Mouse (Mus musculus) neural tube, embryonic 14.5 days (tissue): ENCODE data around the gene Ntsr2. TPM values are rescaled to one million over a fixed set of nuclear protein-coding genes. Genes with fewer than 3 reads are reported as not detected.

Experiments
- ATAC-seq: fragments of 200-750 bp; cut with Nextera tagmentation; 2 replicates; pipeline ENCODE4 v1.8.0; 2017; ENCODE audit warnings: low read depth, mild to moderate bottlenecking, moderate TSS enrichment, moderate library complexity
- H3K27ac ChIP-seq: fragments of 300-500 bp; sonication (generic); 2 replicates; pipeline ENCODE4 v1.5.1; 2014; ENCODE audit warnings: low read depth, mild to moderate bottlenecking, control low read depth, low read length, moderate library complexity, mixed read lengths
- H3K27me3 ChIP-seq: fragments of 300-500 bp; sonication (generic); 2 replicates; pipeline ENCODE4 v1.6.1; 2014; ENCODE audit warnings: low read length; ENCODE audit not compliant: control insufficient read depth, insufficient read depth
- H3K36me3 ChIP-seq: fragments of 300-500 bp; sonication (generic); 2 replicates; pipeline ENCODE4 v1.6.1; 2014; ENCODE audit warnings: low read length, mixed read lengths; ENCODE audit not compliant: control insufficient read depth, insufficient read depth
- H3K4me1 ChIP-seq: fragments of 300-500 bp; sonication (generic); 2 replicates; pipeline ENCODE4 v1.6.1; 2014; ENCODE audit warnings: low read length; ENCODE audit not compliant: control insufficient read depth, insufficient read depth
- H3K4me2 ChIP-seq: fragments of 300-500 bp; sonication (generic); 2 replicates; pipeline ENCODE4 v1.6.1; 2014; ENCODE audit warnings: mild to moderate bottlenecking, low read depth, low read length, control low read depth
- H3K4me3 ChIP-seq: fragments of 300-500 bp; sonication (generic); 2 replicates; pipeline ENCODE4 v1.5.1; 2014; ENCODE audit warnings: low read depth, low read length, control low read depth, mixed read lengths
- H3K9ac ChIP-seq: fragments of 300-500 bp; sonication (generic); replicated peaks from 2 replicates; pipeline ENCODE4 v1.6.1; 2014; ENCODE audit warnings: low read depth, mild to moderate bottlenecking, control low read depth, low read length, mixed read lengths
- H3K9me3 ChIP-seq: fragments of 300-500 bp; sonication (generic); 2 replicates; pipeline ENCODE4 v1.6.1; 2016; ENCODE audit warnings: low read length; ENCODE audit not compliant: control insufficient read depth
- WGBS: fragments of 180-500 bp; shearing (Covaris S2); extraction: QIAGEN DNeasy Blood & Tissue Kit; methylation state at CpG from one replicate; pipeline ENCODE4 v1.1.7; 2014; 5-methylcytosine and 5-hydroxymethylcytosine counted together
- polyA plus RNA-seq: library from polyadenylated mRNA; unstranded; fragments of >200 nt; fragmentation: Nextera tagmentation; extraction: Ambion mirVana; gene quantifications from 2 replicates; pipeline ENCODE4 v1.2.1, GENCODE M21; 2014

Gene Ntsr2
- polyA plus RNA-seq, 1 experiment from 2014 or later, result 2.3 TPM

- WGBS, result 66% methylated on average over 7 of the region's 7 CpGs
- Histone ChIP-seq H3K4me1 (no peaks in the 10 kb centered on the region), H3K9ac (no peak overlapping the region), H3K4me3 (no peak overlapping the region), H3K27me3 (no peaks in the 10 kb centered on the region), H3K27ac (no peak overlapping the region), H3K9me3 (no peaks in the 10 kb centered on the region), H3K4me2 (no peak overlapping the region), H3K36me3 (no peaks in the 10 kb centered on the region)
- no peak for ATAC-seq
Observed at GRCm38 (mm10) chr12:16630152-16630865, 22.9 kb upstream of the Ntsr2 start.

GRCm38 (mm10) chr12:16630866-16631185 lies 22.4 kb upstream of the Ntsr2 start:
- no peak overlapping the region for H3K9ac ChIP-seq
- no peaks in the 10 kb centered on the region for H3K36me3 ChIP-seq
- ATAC-seq, result no peak
- no peak overlapping the region for H3K4me2 ChIP-seq
- WGBS, result 96% methylated on average over 1 of the region's 1 CpGs
- H3K4me3 ChIP-seq, result no peak overlapping the region
- no peaks in the 10 kb centered on the region for H3K4me1 ChIP-seq
- no peaks in the 10 kb centered on the region for H3K27me3 ChIP-seq
- no peak overlapping the region for H3K27ac ChIP-seq
- no peaks in the 10 kb centered on the region for H3K9me3 ChIP-seq

DNA sequence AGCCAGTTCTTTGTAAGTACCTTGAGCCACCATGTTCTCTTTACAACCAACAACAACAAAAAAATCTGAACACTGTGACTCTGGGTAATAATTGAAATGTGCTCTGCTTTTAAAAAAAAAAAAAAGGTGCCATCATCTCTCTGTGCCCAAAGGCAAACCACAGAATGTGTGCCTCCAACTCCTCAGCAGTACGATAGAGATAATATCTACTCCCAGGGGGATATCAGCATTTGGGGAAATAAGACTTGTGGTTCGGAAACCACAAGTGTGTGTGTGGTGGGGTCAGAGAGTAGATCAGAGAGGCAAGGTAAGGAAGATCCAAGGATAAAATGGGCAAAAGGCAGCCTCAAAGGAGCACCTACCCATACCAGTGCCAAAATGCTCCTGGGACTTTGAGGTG lies 21.8 kb upstream of the Ntsr2 start:
- H3K9me3 ChIP-seq, result no peaks in the 10 kb centered on the region
- no peaks in the 10 kb centered on the region for H3K36me3 ChIP-seq
- no peak overlapping the region for H3K9ac ChIP-seq
- no peaks in the 10 kb centered on the region for H3K27me3 ChIP-seq
- WGBS, result 81% methylated on average over 2 of the region's 2 CpGs
- H3K4me2 ChIP-seq, result no peak overlapping the region
- H3K4me3 ChIP-seq, result no peak overlapping the region
- H3K4me1 ChIP-seq, result no peaks in the 10 kb centered on the region
- H3K27ac ChIP-seq, result no peak overlapping the region
- no peak for ATAC-seq

GRCm38 (mm10) chr12:16633235-16633634 lies 19.9 kb upstream of the Ntsr2 start:
- WGBS, result 78% methylated on average over 6 of the region's 6 CpGs
- Histone ChIP-seq H3K4me3 (no peak overlapping the region), H3K27me3 (no peaks in the 10 kb centered on the region), H3K9ac (no peak overlapping the region), H3K4me1 (no peaks in the 10 kb centered on the region), H3K9me3 (no peaks in the 10 kb centered on the region), H3K4me2 (no peak overlapping the region), H3K27ac (no peak overlapping the region), H3K36me3 (no peaks in the 10 kb centered on the region)
- no peak for ATAC-seq

DNA sequence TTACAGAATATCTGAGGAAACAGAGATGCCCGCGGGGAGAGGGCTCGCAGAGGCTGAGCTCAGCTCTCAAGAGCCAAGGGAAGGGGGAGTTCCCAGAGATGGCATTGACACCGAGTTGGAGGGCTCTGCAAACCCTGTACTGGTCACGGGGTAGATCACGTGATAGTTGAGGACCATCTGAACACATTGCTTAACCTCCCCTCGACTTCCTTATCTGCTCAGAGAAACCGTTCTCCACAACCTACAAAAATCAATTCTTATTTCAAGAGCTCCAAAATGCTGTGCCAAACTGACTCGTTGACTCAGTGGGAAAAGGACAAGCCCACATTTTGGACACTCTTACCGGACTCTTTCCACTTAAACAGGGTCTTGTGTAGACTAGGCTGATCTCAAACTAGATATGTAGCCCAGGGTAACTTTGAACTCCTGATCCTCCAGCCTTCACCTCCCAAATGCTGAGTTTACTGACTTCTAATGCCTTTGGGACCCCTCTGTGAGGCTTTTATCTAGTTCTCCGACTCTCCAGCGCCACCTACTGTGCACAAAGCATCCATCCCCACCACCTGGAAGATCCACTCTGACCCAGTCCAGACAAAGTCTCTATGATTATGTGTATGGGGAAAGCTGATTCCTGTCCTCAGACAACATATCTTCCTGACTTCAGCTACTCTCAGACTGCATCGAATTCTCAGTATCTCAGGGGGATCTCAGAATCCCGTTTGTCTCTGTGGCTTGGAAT lies 18.9 kb upstream of the Ntsr2 start:
- peak; percentile 28; the same call in 1 of the 2 replicates for ATAC-seq

DNA sequence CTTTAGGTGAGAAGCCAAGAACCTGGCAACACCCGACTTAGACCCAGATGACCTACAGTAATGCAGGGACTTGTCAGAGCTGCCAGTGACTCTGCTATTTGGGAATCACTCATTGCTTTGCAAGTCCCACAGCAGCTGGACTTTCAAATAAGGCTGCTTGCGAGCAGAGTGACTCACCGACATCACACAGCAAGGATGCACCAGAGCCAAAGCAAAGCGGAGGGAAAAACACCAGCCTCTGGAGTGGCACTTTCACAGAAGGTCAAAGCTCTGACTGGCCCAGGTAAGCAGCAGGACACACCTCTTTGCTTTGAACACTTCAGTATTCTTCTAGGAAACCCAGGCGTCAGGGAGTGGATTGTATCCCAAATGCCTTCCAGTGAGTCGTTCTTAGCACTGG lies 17.4 kb upstream of the Ntsr2 start:
- no peaks in the 10 kb centered on the region for H3K9me3 ChIP-seq
- no peaks in the 10 kb centered on the region for H3K36me3 ChIP-seq
- H3K4me3 ChIP-seq, result no peak overlapping the region
- WGBS, result 76% methylated on average over 6 of the region's 6 CpGs
- no peaks in the 10 kb centered on the region for H3K4me1 ChIP-seq
- no peak for ATAC-seq
- H3K9ac ChIP-seq, result no peak overlapping the region
- H3K4me2 ChIP-seq, result no peak overlapping the region
- no peak overlapping the region for H3K27ac ChIP-seq
- H3K27me3 ChIP-seq, result no peaks in the 10 kb centered on the region

More for the DNA sequence above, 18.9 kb upstream of the Ntsr2 start:
- H3K27ac ChIP-seq, result no peak overlapping the region
- no peaks in the 10 kb centered on the region for H3K9me3 ChIP-seq
- no peak overlapping the region for H3K4me2 ChIP-seq
- H3K36me3 ChIP-seq, result no peaks in the 10 kb centered on the region
- WGBS, result 62% methylated on average over 14 of the region's 14 CpGs
- no peak overlapping the region for H3K4me3 ChIP-seq
- no peak overlapping the region for H3K9ac ChIP-seq
- H3K27me3 ChIP-seq, result no peaks in the 10 kb centered on the region
- H3K4me1 ChIP-seq, result no peaks in the 10 kb centered on the region

DNA sequence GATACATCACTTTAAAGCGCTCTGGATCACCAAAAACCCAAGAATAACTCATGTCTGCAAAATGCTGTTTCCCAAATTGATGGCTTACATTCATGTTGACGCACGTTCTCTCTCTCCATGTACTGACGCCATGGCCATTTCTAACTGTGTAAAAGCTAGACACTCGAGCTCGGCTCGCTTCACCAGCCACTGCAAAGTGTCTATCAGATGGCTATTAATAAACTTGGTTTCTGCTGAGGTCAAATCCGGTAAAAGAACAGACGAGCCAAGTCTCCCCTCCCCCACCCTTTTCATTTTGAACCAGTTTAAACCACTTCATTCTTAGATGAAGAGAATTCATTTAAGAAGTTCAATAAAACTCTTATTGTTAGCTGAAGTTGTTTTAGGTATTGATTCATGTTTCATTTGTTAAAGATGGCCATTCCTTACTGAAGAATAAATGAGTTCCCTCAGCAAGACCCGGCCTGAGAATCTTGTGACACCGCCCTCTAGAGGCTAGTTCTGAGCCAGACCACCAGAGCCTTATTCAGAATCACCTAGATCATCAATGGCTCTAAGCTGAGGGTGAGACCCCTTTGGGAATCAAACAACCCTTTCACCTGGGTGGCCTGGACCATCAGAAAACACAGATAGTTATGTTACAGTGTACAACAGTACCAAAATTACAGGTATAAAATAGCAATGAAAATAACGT lies 14.0 kb upstream of the Ntsr2 start:
- Histone ChIP-seq H3K36me3 (no peaks in the 10 kb centered on the region), H3K4me1 (no peaks in the 10 kb centered on the region), H3K4me2 (no peak overlapping the region), H3K4me3 (no peak overlapping the region), H3K9me3 (no peaks in the 10 kb centered on the region), H3K27me3 (no peaks in the 10 kb centered on the region), H3K9ac (no peak overlapping the region), H3K27ac (no peak overlapping the region)
- WGBS, result 72% methylated on average over 12 of the region's 12 CpGs
- ATAC-seq, result no peak

- 92% methylated on average over 6 of the region's 6 CpGs for WGBS
Observed at GRCm38 (mm10) chr12:16640075-16640474, 13.1 kb upstream of the Ntsr2 start.

DNA sequence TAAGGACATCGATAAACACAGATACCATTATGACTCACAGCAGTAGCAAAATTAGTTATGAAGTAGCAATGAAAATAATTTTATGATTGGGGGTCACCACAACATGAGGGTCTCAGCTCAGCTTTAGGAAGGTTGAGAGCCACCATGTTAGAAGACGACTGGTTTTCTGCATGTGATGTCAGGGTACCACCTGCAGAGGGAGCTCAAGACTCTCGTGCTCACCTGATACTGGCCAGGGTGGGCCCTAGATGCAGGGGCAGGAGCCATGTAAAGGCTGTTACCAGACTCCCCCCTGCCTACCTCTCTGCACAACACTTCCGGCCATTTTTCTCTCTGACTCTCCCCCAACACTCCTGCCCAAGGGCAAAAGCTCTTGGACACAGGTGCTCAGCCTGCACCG lies 11.2 kb upstream of the Ntsr2 start:
- ATAC-seq, result no peak
- H3K27me3 ChIP-seq, result no peaks in the 10 kb centered on the region
- no peak overlapping the region for H3K27ac ChIP-seq
- H3K36me3 ChIP-seq, result no peaks in the 10 kb centered on the region
- H3K4me1 ChIP-seq, result no peaks in the 10 kb centered on the region
- no peak overlapping the region for H3K4me2 ChIP-seq
- no peak overlapping the region for H3K4me3 ChIP-seq
- no peaks in the 10 kb centered on the region for H3K9me3 ChIP-seq
- no peak overlapping the region for H3K9ac ChIP-seq
- WGBS, result 65% methylated on average over 5 of the region's 5 CpGs

More at GRCm38 (mm10) chr12:16640075-16640474, 13.1 kb upstream of the Ntsr2 start:
- Histone ChIP-seq H3K36me3 (no peaks in the 10 kb centered on the region), H3K4me1 (no peaks in the 10 kb centered on the region), H3K9ac (no peak overlapping the region), H3K4me3 (no peak overlapping the region), H3K9me3 (no peaks in the 10 kb centered on the region), H3K27ac (no peak overlapping the region), H3K27me3 (no peaks in the 10 kb centered on the region), H3K4me2 (no peak overlapping the region)
- no peak for ATAC-seq
